Mouse (Mus musculus) kidney, adult 2 months (tissue): Measurements from ENCODE around the gene Olfr368. TPM values are rescaled to one million over a fixed set of nuclear protein-coding genes. Genes with fewer than 3 reads are reported as not detected.

ENCODE experiments used
- DNase-seq: peaks from one replicate; pipeline ENCODE4 v3.0.0; 2021
- H3K27ac ChIP-seq: fragments of 200-500 bp; 2 replicates; pipeline ENCODE4 v1.5.1; 2012; ENCODE audit warnings: low read depth, low read length, control low read depth, inconsistent platforms; ENCODE audit not compliant: insufficient read depth
- H3K27me3 ChIP-seq: fragments of 200-500 bp; replicated peaks from 2 replicates; pipeline ENCODE4 v1.6.1; 2012; ENCODE audit warnings: mild to moderate bottlenecking, moderate library complexity, low read length, inconsistent platforms; ENCODE audit not compliant: control insufficient read depth, insufficient read depth
- H3K36me3 ChIP-seq: fragments of 200-500 bp; 2 replicates; pipeline ENCODE4 v1.6.1; 2012; ENCODE audit warnings: mild to moderate bottlenecking, moderate library complexity, low read length, inconsistent platforms; ENCODE audit not compliant: control insufficient read depth, insufficient read depth
- H3K4me1 ChIP-seq: fragments of 200-500 bp; 2 replicates; pipeline ENCODE4 v1.6.1; 2011; ENCODE audit warnings: low read length; ENCODE audit not compliant: control insufficient read depth, insufficient read depth
- H3K4me3 ChIP-seq: fragments of 200-500 bp; 2 replicates; pipeline ENCODE4 v1.5.1; 2011; ENCODE audit warnings: mild to moderate bottlenecking, low read depth, low read length, control low read depth; ENCODE audit not compliant: insufficient read depth
- CTCF ChIP-seq: fragments of 200-500 bp; conservative IDR thresholded peaks from 2 replicates; pipeline ENCODE4 v1.5.1; 2011; ENCODE audit warnings: low read depth, mild to moderate bottlenecking, control low read depth, low read length, moderate library complexity, mixed read lengths; ENCODE audit not compliant: insufficient read depth, insufficient read length
- POLR2A ChIP-seq: fragments of 200-500 bp; IDR thresholded peaks from one replicate; pipeline ENCODE4 v1.6.1; 2011; ENCODE audit warnings: low read depth, low read length, control low read depth
- WGBS: fragments of 180-500 bp; shearing (Covaris S2); methylation state at CpG from one replicate; pipeline ENCODE4 v1.1.7; 2018; 5-methylcytosine and 5-hydroxymethylcytosine counted together
- polyA plus RNA-seq: library from polyadenylated mRNA; depleted of rRNA; stranded (reverse); fragments of >200 nt; gene quantifications from 2 replicates; pipeline ENCODE4 v1.2.3, GENCODE M21; 2012; rRNA removed

Olfr368 gene
- polyA plus RNA-seq, 1 experiment: not detected

DNA sequence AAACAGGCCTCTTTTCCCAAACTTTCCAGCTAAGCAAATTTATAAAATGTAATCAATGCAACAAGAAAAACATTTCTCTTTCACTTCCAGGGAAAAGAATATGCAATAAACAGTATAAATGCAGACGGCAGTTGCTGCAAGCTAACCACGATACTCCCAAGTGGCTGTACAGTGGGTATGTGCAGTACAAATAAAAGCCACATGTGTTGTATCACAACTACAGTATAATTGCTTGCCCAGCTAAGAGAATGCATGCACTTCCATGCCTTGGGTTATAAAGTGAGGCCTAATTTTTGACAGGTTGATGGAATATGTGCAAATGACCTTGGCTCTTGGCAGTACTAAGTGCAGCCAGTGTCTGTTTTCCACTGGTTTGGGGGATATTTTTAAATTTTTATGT lies 44.3 kb downstream of the Olfr368 start:
- Histone ChIP-seq H3K36me3 (peaks cover 2% of the 10 kb centered on the region), H3K27me3 (no peaks in the 10 kb centered on the region), H3K27ac (no peak overlapping the region), H3K4me3 (no peak overlapping the region), H3K4me1 (no peaks in the 10 kb centered on the region)
- TF ChIP-seq CTCF: no peak
- no peak for TF ChIP-seq POLR2A
- no peak for DNase-seq
- 83% methylated on average over 2 of the region's 2 CpGs for WGBS

DNA sequence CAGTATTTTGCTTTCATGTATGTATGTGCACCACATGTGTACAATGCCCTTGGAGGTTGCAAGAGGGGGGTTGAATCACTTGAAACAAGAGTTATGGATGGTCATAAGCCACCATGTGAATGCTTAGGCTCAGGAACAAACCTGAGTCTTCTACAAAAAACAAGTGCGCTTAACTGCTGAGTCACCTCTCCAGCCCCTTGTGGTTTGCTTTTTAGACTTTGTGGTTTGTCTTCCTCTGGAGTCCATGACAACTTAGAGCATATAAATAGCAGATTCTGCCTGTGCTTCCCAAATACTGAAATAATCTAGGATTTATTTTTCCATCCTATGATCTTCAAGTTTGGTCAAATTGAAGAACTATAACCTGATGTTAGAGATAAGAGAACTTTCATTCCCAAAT lies 49.7 kb downstream of the Olfr368 start:
- 85% methylated on average over 1 of the region's 1 CpGs for WGBS
- TF ChIP-seq CTCF (no peak), POLR2A (no peak)
- no peaks in the 10 kb centered on the region for H3K27me3 ChIP-seq
- H3K4me1 ChIP-seq: no peaks in the 10 kb centered on the region
- DNase-seq: no peak
- H3K27ac ChIP-seq: no peak overlapping the region
- peaks cover 8% of the 10 kb centered on the region for H3K36me3 ChIP-seq
- no peak overlapping the region for H3K4me3 ChIP-seq

DNA sequence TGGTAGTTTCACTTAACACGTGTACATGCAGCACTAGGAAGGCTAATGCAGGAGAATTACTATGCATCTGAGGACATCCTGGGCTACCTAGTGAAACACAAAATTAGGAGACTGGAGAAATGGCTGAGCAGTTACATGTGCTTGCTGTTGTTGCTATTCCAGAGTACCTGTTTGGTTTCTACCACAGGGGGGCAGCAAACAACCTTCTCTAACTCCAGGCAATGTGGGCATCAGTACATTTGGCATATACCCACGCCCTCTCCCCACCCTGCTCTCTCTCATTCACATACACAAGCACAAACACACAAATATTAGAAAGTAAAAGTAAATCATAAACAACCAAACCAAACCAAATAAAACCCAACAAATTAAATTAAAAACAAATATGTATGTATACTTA lies 53.9 kb downstream of the Olfr368 start:
- TF ChIP-seq CTCF: peak; percentile 63
- no peak for TF ChIP-seq POLR2A
- Histone ChIP-seq H3K27me3 (no peaks in the 10 kb centered on the region), H3K27ac (no peak overlapping the region), H3K36me3 (peaks cover 9% of the 10 kb centered on the region), H3K4me1 (no peaks in the 10 kb centered on the region), H3K4me3 (no peak overlapping the region)
- peak; percentile 68 for DNase-seq
- WGBS: 51% methylated on average over 2 of the region's 2 CpGs

Other genes starting within 250 kb of the Olfr368 start
- gene Olfr361, start 237.2 kb upstream of the Olfr368 start, polyA plus RNA-seq: not detected in 2 replicates
- not detected in 2 replicates for gene Olfr362, start 208.6 kb upstream of the Olfr368 start, polyA plus RNA-seq
- gene Olfr364-ps1, start 187.2 kb upstream of the Olfr368 start, polyA plus RNA-seq: not detected in 2 replicates
- gene Olfr365, start 138.3 kb upstream of the Olfr368 start, polyA plus RNA-seq: not detected in 2 replicates
- not detected in 2 replicates for gene Olfr366, start 114.9 kb upstream of the Olfr368 start, polyA plus RNA-seq
- gene Pdcl, start 32.8 kb downstream of the Olfr368 start, polyA plus RNA-seq: 9.2 and 12.3 TPM in 2 replicates
- 6.4 and 7.0 TPM in 2 replicates for gene Rc3h2, start 96.4 kb downstream of the Olfr368 start, polyA plus RNA-seq
- gene Zbtb26, start 116.6 kb downstream of the Olfr368 start, polyA plus RNA-seq: 2.0 and 2.2 TPM in 2 replicates
- gene Zbtb6, start 116.7 kb downstream of the Olfr368 start, polyA plus RNA-seq: 1.8 and 2.3 TPM in 2 replicates
- 9.0 and 10.5 TPM in 2 replicates for gene Rabgap1, start 116.8 kb downstream of the Olfr368 start, polyA plus RNA-seq
- gene Gpr21, start 189.8 kb downstream of the Olfr368 start, polyA plus RNA-seq: 0.20 TPM in 2 replicates